ENCODE assay signal across 8 mouse cellular contexts in the genomic region with DNA sequence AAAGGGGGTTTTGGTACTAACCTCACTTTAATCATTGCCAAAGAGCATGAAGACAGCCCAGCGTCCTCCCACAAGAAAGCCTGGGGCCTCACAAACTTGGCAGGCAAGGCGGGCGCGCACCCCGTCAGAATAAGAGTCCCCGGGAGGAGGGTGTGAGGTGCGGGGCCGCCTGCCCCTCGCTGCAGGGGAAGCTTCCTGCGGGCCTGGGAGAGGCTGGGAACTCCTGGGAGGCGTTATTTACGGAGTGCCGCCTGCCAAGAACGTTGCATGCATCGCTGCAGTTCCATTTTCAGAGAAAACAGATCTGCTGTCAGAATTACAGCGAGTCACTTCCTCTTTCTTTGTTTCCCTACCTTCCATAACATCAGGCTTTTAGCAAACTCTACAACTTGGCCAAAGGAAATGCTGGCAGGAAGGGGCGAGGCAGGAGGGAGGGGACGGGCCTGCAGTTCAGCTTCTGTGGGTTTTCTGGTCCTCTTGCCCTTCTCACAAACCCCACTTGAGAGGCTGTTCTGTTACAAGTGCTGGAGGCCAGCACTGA.
DNase-seq lines count a peak whose midpoint lies in the region; ATAC-seq lines count a peak whose summit lies in the region.

No protein-coding gene starts in this region.

- H3K27ac ChIP-seq in intestine, embryonic 15.5 days: peak overlapping the region; percentile 98

- peaks cover 3% of the 10 kb centered on the region; the same call in 1 of the 2 replicates for H3K36me3 ChIP-seq in intestine, embryonic 15.5 days

- peaks cover 74% of the 10 kb centered on the region for H3K4me1 ChIP-seq in intestine, embryonic 15.5 days (replicated peaks)

- H3K27me3 ChIP-seq in intestine, embryonic 15.5 days (replicated peaks): no peaks in the 10 kb centered on the region

- under 1% methylated on average over 18 of the region's 18 CpGs for WGBS in intestine, embryonic 15.5 days

- DNase-seq in adrenal gland, adult 8-10 months: peak; percentile 89
- peak; percentile 87 for DNase-seq in embryo, embryonic 11.5 days (ENCODE audit: low read depth, low spot score)
- DNase-seq in gastrocnemius, postnatal 36 days: peak; percentile 89 to 92
- peak; percentile 88 to 95 for DNase-seq in left cerebral cortex, postnatal 25 days (ENCODE audit: low spot score in 2 of 2)
- DNase-seq in mesoderm, embryonic 11.5 days (ENCODE audit: low read depth, low spot score): peak; percentile 91
- peak; percentile 85 to 86 for DNase-seq in right cerebral cortex, postnatal 36 days (ENCODE audit: low spot score in 2 of 2)
- peak; percentile 94 to 95 for DNase-seq in urinary bladder, postnatal 4 days (ENCODE audit: low spot score in 2 of 2)

- peak overlapping the region; percentile 44 for H3K4me3 ChIP-seq in intestine, embryonic 15.5 days (replicated peaks)

- H3K9me3 ChIP-seq in intestine, embryonic 15.5 days: no peaks in the 10 kb centered on the region

- H3K4me2 ChIP-seq in intestine, embryonic 15.5 days (replicated peaks): peak overlapping the region; percentile 88

- peak; percentile 91 for ATAC-seq in intestine, embryonic 15.5 days

- intact Hi-C loops in gastrocnemius, postnatal 36 days (cut with DNase I): no loop called here
- intact Hi-C loops in left cerebral cortex, postnatal 25 days (cut with DNase I): loop anchor here (1.0 kb wide), 2 partner anchors 8 to 46 kb away; no protein-coding TSS in a partner anchor

- peak overlapping the region; percentile 67 for H3K9ac ChIP-seq in intestine, embryonic 15.5 days

Comparison
In these comparisons a context has a peak if more than half of its experiments do, and no peak if none do; other contexts are left out.
1. Peak in every context shown above with its lines: DNase-seq, ATAC-seq, H3K4me3 ChIP-seq and H3K27ac ChIP-seq.